Mouse (Mus musculus) urinary bladder, adult 2 months (tissue): Measurements from ENCODE around the gene Tfip11. TPM values are rescaled to one million over a fixed set of nuclear protein-coding genes. Genes with fewer than 3 reads are reported as not detected.
A peak's percentile ranks its signal among the peaks of the same experiment; 100 is the strongest.

Experiments used
- DNase-seq: peaks from one replicate; pipeline ENCODE4 v3.0.0; 2022; ENCODE audit warnings: low spot score
- polyA plus RNA-seq: library from polyadenylated mRNA; depleted of rRNA; stranded (reverse); fragments of >200 nt; gene quantifications from 2 replicates; pipeline ENCODE4 v1.2.3, GENCODE M21; 2012

The Tfip11 gene
- polyA plus RNA-seq, 1 experiment: 21.6 TPM

GRCm38 (mm10) chr5:112320379-112320778 lies 5.8 kb upstream of the Tfip11 start:
- DNase-seq: no peak

GRCm38 (mm10) chr5:112320936-112321335 lies 5.2 kb upstream of the Tfip11 start:
- no peak for DNase-seq

DNA sequence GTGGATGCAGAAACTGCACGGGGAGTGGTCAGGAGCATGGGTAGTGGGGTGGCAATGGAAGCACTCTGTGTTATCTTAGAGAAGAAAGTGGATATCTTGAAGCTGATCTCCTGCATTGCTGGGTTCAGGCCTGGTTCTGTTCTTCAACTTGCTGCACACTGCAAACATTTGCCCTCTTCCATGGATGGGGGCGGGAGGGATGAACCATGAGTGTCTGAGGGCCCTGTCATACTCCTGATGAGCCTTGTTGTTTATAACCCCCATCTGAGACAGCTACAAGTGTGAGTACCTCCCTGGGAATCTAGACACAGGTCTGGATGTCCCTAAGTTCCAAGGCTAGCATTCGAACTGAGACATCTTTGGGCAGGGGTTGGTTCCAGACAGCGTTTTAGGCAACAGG lies 4.8 kb upstream of the Tfip11 start:
- no peak for DNase-seq

DNA sequence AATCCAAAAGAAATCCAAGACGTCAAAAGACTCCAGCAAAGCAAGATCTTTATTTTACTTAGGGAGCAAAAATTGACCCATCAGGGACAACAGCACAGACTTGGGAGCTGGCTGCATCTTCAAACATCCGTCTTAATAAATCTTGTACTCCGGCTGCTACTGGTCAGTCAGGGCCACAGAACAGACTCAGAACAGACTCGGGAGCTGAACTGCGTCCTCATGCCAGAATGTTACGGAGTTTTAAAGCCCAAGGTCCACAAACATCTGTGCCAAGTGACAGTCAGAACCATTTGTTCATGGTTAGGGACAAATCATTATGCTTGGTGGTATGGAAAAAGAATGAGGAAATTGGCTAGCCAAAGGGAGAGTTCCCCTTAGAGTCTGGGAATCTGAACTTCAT lies 2.9 kb upstream of the Tfip11 start:
- DNase-seq: no peak

DNA sequence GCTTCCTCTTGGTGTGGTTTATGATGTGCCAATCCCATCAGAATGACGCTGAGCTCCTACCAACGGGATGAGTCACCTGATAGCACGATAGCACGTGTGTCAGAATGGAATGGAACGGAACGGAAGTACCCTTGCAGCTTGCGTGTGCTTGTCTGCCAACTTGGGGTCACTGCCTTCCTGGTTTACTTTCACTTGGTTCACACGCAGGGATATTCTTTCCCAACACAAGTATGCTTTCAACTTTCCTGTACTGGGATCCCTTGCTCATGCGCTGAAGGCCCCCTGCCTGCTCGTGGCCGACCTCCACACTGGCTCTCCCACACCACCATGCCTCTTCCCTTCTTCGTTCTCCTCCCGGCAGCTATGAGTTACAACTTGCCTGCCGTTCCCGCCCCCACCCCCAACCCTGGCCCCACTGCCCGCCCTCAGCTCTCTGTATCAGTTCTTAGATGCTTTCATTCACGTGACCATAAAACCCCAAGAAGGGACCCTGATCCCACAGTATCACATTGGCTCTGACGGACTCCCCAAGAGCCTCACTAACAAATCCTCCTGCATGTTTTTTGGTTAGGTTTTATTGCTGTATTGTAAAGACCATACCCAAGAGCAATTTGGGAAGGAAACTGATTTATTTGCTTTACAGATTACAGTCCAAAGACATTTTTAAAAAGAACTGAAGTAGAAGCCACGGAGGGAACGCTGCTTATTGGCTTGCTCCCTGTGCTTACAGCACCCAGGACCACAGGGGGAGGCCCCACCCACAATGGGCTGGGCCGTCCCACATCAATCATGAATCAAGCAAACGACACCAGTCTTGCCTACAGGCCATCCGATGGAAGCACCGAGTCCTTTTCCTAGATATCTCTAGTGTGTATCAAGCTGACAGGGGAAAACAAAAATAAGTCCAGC lies 1.3 kb upstream of the Tfip11 start:
- DNase-seq: no peak

- no peak for DNase-seq
These were observed 370 bp downstream of the Tfip11 start for GRCm38 (mm10) chr5:112326446-112327009.

- DNase-seq: no peak
These were observed 1.7 kb downstream of the Tfip11 start for GRCm38 (mm10) chr5:112327854-112328253.

GRCm38 (mm10) chr5:112329805-112330564 lies 3.8 kb downstream of the Tfip11 start:
- no peak for DNase-seq

- DNase-seq: no peak
These were observed 9.3 kb downstream of the Tfip11 start for GRCm38 (mm10) chr5:112335473-112335872.

- no peak for DNase-seq
These were observed 10.8 kb downstream of the Tfip11 start for GRCm38 (mm10) chr5:112337004-112337403.

- no peak for DNase-seq
These were observed 13.1 kb downstream of the Tfip11 start for GRCm38 (mm10) chr5:112339215-112339614.

GRCm38 (mm10) chr5:112342463-112343204 lies 16.5 kb downstream of the Tfip11 start, which contains the start of the genes Srrd and Hps4:
Gene Srrd (minus strand): TSS chr5:112343040.
Gene Hps4 (plus strand): TSS chr5:112343083.
- DNase-seq: peak; percentile 89

DNA sequence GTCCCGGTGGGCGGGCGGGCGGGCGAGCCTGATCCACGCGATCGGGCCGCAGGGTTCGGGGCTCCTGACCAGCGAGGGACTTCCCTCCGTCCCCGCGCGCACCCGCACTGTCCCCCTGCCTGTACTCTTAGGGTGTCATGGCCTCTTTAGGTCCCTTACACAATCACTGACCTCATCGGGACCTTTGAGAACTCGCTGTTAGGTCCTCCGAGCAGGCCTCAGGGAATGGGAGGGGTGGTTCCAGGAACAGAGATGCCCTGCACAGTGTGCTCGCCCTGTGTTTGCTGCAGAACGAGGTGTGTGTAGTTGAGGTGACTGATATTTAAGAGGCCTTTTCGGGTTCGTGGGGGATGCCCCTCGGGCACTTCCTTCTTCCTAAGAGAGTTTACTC lies 17.0 kb downstream of the Tfip11 start:
- DNase-seq: no peak

- no peak for DNase-seq
These were observed 18.2 kb downstream of the Tfip11 start for GRCm38 (mm10) chr5:112344092-112344960.

GRCm38 (mm10) chr5:112346211-112346965 lies 20.2 kb downstream of the Tfip11 start:
- DNase-seq: no peak

DNA sequence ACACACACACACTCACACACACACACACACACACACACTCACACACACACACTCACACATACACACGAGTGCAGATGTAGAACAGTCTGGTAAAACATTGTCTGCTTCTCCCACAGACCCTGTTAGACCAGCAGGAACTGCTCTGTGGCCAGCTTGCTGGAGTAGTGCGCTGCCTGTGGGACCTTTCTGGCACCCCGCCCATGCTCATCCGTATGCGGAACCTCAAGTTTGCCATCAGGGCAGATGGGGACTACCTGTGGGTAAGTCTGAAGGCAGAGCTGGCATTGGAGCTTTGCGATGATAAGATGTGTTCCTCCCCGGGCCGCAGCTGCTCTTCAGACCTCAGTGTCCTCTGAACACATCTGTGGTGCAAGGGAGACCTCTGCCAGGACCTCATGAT lies 23.0 kb downstream of the Tfip11 start:
- DNase-seq: no peak

DNA sequence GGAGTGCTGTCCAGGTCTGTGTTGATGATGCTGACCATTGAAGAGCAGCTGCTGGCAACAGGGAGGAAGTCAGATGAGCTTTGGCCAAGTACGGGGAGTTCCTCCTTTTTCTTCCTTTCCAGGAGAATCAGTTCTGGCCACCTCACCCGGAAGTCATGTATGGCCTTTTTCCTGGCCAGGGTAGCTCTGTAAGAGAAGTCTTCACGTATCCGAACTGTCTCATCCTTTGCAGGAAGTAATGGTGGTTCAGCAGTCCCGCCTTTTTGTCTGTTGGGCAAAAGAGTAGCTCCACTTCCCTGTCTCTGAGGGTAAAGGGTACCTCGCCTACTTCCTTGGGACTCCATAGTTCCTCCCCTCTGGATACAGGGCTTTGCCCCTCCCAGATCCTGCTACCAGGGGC lies 29.3 kb downstream of the Tfip11 start:
- no peak for DNase-seq

GRCm38 (mm10) chr5:112355910-112356309 lies 29.8 kb downstream of the Tfip11 start, which contains the start of gene Gm6583:
Gene Gm6583 (minus strand): TSS chr5:112356033.
- no peak for DNase-seq

GRCm38 (mm10) chr5:112356322-112356721 lies 30.2 kb downstream of the Tfip11 start:
- DNase-seq: no peak

DNA sequence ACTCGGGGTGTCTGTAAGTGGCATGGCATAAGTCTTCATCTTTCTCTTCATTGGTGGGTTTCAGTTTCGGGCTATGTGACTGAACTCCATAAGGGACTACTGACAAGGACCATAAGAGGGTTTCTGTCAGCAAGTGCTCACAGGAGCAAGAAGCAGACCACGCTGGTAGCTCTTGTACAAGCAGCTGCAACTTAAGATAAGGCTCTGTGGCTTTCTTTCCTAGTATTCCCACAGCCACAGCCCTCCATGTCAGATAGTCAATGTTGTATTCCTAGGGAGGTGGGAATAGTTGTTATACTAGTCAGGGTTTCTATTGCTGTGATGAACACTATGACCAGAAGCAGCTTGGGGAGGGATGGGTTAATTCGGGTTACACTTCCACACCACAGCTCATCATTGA lies 33.4 kb downstream of the Tfip11 start:
- no peak for DNase-seq
